Mouse (Mus musculus) heart, adult 2 months (tissue): ENCODE measurements around the gene Csmd2. TPM values are rescaled to one million over a fixed set of nuclear protein-coding genes. Genes with fewer than 3 reads are reported as not detected.

ENCODE experiments used
- DNase-seq, 2 experiments: peaks; one replicate each; pipeline ENCODE4 v3.0.0; 2021
- H3K27ac ChIP-seq: fragments of 200-600 bp; 2 replicates; pipeline ENCODE4 v1.8.1; 2022
- H3K27me3 ChIP-seq: fragments of 200-500 bp; 2 replicates; pipeline ENCODE4 v1.6.1; 2012; ENCODE audit warnings: mild to moderate bottlenecking, low read length, inconsistent platforms, mixed read lengths; ENCODE audit not compliant: control insufficient read depth, insufficient read depth
- H3K36me3 ChIP-seq: fragments of 200-500 bp; 2 replicates; pipeline ENCODE4 v1.6.1; 2012; ENCODE audit warnings: low read length, inconsistent platforms; ENCODE audit not compliant: control insufficient read depth, insufficient read depth
- H3K4me1 ChIP-seq: fragments of 200-500 bp; 2 replicates; pipeline ENCODE4 v1.6.1; 2011; ENCODE audit warnings: low read length; ENCODE audit not compliant: control insufficient read depth, insufficient read depth
- H3K4me3 ChIP-seq: fragments of 200-600 bp; 2 replicates; pipeline ENCODE4 v1.8.1; 2022
- H3K79me2 ChIP-seq: fragments of 200-500 bp; replicated peaks from 2 replicates; pipeline ENCODE4 v1.6.1; 2012; ENCODE audit warnings: mild to moderate bottlenecking, inconsistent platforms, low read length, moderate library complexity, mixed read lengths; ENCODE audit not compliant: control insufficient read depth, insufficient read depth
- H3K9ac ChIP-seq: fragments of 200-500 bp; 2 replicates; pipeline ENCODE4 v1.6.1; 2012; ENCODE audit warnings: low read depth, mild to moderate bottlenecking, control low read depth, inconsistent platforms, low read length, mixed read lengths
- CTCF ChIP-seq: fragments of 200-600 bp; IDR thresholded peaks from 2 replicates; pipeline ENCODE4 v1.8.1; 2022; ENCODE audit warnings: antibody characterized with exemption, mild to moderate bottlenecking, moderate library complexity
- EP300 ChIP-seq: fragments of 200-500 bp; IDR thresholded peaks from 2 replicates; pipeline ENCODE4 v1.6.1; 2011; ENCODE audit warnings: low read depth, low read length, control low read depth; ENCODE audit not compliant: insufficient read depth
- POLR2A ChIP-seq: fragments of 200-500 bp; IDR thresholded peaks from 2 replicates; pipeline ENCODE4 v1.6.1; 2011; ENCODE audit warnings: mild to moderate bottlenecking, low read depth, low read length, control low read depth; ENCODE audit not compliant: insufficient read depth
- WGBS: fragments of 180-500 bp; shearing (Covaris S2); methylation state at CpG from one replicate; pipeline ENCODE4 v1.1.7; 2018; 5-methylcytosine and 5-hydroxymethylcytosine counted together
- intact Hi-C: fragments of 180-260 bp; cut with DNase I; formaldehyde crosslinking; loops from one replicate; pipeline ENCODE4 v1.15.1; 2025
- polyA plus RNA-seq: library from polyadenylated mRNA; depleted of rRNA; stranded (reverse); fragments of >200 nt; gene quantifications from 2 replicates; pipeline ENCODE4 v1.2.3, GENCODE M21; 2012
- total RNA-seq, 2 experiments: library from RNA; stranded (reverse); gene quantifications; 2 replicates each; pipeline ENCODE4 v1.2.3; 2021

Csmd2 gene
- total and polyA plus RNA-seq, 3 experiments, result not detected

DNA sequence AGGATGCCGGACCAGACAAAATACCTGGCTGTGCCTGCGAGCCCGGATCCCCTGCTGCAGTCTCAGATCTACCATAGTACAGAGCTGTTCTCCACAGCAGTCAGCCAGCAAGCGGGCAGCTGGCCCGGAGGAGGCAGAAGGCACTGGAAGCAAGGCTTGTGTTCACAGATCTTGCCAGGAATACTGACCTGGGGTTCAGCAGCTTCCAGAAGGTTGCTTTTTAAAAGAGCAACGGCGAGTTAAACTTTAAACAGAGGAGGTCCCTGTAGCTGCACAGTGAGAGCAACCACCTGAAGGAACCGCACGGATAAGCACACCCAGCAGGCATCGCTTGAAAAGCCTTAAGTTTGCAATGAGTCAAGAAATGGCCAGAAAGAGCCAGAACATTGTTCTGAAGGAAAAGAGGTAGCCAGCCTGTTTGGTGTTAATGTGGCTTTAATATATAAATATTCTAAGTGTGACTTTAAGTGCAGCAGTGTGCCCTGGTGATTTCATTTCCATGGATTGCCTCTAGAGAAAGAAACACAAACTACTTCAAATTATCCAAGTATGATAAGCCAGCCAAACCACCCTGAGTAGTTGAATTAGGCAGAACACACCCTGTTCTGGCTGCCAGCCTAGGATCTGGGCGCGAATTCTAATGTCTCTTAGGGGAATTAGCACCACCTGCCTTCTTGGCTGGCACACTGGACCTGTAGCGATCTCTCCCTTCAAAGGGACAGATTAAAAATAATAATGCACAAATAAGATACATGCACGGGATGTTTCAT, 439.8 kb downstream of the Csmd2 start:
- Histone ChIP-seq H3K9ac (no peak overlapping the region), H3K79me2 (no peaks in the 10 kb centered on the region), H3K27ac (no peak overlapping the region), H3K36me3 (no peaks in the 10 kb centered on the region), H3K4me1 (no peaks in the 10 kb centered on the region), H3K27me3 (no peaks in the 10 kb centered on the region), H3K4me3 (no peak overlapping the region)
- TF ChIP-seq EP300 (no peak), POLR2A (no peak), CTCF (no peak)
- 86% methylated on average over 14 of the region's 14 CpGs for WGBS
- no peak for DNase-seq
- intact Hi-C loops, result no loop called here

DNA sequence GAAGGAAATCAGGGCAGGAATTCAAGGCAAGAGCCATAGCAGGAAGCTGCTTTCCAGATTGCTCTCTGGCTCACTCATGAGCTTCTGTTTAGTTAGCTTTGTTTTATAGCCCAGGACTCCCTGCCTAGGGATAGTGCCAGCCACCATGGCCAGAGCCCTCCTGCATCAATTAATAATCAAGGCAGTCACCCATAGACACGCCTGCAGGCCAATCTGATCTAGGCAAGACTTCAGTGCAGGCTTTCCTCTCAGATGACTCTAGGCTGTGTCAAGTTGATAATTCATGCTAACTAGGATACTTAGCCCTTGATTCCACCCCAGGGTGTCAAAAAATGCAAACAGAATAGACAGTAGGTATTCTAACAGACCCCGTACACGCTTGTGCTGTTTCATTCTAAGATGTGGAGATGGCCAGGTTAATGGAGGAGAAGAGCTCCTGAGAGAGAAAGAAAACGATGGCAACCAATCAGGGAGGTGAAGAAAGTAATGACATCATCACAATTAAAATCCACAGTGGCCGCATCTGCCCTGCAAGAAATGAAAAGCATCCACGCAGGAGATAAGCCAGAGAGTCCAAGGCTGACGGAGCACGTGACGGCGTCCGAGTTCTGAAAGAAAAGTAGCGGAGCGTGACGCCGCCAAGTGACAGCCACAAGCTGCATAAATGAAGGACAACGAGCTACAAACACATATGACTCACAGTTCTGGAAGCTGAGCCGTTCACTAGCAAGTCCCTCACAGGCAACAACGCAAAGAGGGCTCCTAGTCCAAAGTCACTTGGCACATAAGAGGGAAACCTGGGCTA, 440.8 kb downstream of the Csmd2 start:
- 34% methylated on average over 18 of the region's 18 CpGs for WGBS
- H3K27ac ChIP-seq, result no peak overlapping the region

DNA sequence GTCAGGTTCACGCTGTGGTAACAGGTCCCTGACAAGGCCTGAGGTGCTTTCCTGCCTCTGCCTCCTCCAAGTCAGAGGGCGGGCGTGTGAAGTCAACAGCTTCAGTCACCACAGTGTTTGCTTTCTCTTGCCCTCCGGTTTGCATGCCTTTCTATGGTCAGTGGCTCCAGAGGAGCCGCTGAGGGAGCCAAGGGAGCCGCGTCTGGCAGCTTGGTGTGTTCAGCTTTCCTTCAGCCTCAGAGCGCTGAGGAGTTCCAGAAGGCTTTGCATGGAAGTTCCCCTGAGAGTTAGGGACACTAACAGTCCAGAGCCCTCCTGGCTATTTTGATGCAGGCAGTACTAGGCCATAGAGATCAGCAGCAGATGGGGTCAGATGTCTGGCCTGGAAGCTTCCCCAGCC, 441.9 kb downstream of the Csmd2 start:
- 75% methylated on average over 8 of the region's 8 CpGs for WGBS
- no peaks in the 10 kb centered on the region for H3K4me1 ChIP-seq

More for the DNA sequence above, 440.8 kb downstream of the Csmd2 start:
- Histone ChIP-seq H3K36me3 (no peaks in the 10 kb centered on the region), H3K79me2 (no peaks in the 10 kb centered on the region), H3K4me1 (no peaks in the 10 kb centered on the region), H3K9ac (no peak overlapping the region), H3K27me3 (no peaks in the 10 kb centered on the region), H3K4me3 (no peak overlapping the region)
- intact Hi-C loops, result no loop called here
- no peak for TF ChIP-seq EP300
- TF ChIP-seq CTCF, result no peak
- TF ChIP-seq POLR2A, result no peak
- peak; percentile 27 to 51 for DNase-seq

DNA sequence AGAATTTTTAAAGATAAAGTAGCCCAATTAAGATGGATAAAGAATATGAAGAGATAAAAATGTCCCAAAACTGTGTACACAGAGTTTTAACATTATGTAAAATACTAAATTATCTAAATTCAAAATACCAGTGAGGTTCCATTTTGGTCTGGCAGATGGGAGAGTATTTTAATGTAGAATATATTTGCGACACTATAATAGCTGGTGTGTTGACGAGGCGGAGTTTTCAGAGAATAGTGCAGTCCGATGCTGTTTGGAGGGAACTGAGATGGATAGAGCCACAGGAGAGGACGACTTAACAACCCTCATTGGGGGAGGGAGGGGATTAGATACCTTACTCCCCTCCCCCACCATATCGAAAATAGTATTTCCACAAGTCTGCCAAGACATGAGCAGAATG, 452.9 kb downstream of the Csmd2 start:
- TF ChIP-seq CTCF, result no peak
- no peaks in the 10 kb centered on the region for H3K4me1 ChIP-seq
- H3K27ac ChIP-seq, result no peak overlapping the region
- 83% methylated on average over 6 of the region's 6 CpGs for WGBS
- H3K9ac ChIP-seq, result no peak overlapping the region
- H3K36me3 ChIP-seq, result no peaks in the 10 kb centered on the region
- no peak for DNase-seq
- intact Hi-C loops, result no loop called here
- no peak overlapping the region for H3K4me3 ChIP-seq
- no peaks in the 10 kb centered on the region for H3K27me3 ChIP-seq
- H3K79me2 ChIP-seq, result no peaks in the 10 kb centered on the region

More for the DNA sequence above, 441.9 kb downstream of the Csmd2 start:
- Histone ChIP-seq H3K4me3 (no peak overlapping the region), H3K9ac (no peak overlapping the region), H3K27me3 (no peaks in the 10 kb centered on the region), H3K27ac (no peak overlapping the region), H3K79me2 (no peaks in the 10 kb centered on the region), H3K36me3 (no peaks in the 10 kb centered on the region)
- peak; percentile 10 to 20 for DNase-seq
- intact Hi-C loops, result no loop called here
- TF ChIP-seq EP300 (no peak), POLR2A (no peak)

- Histone ChIP-seq H3K4me3 (no peak overlapping the region), H3K4me1 (no peaks in the 10 kb centered on the region), H3K36me3 (no peaks in the 10 kb centered on the region), H3K79me2 (no peaks in the 10 kb centered on the region), H3K27ac (no peak overlapping the region), H3K9ac (no peak overlapping the region), H3K27me3 (no peaks in the 10 kb centered on the region)
- WGBS, result 89% methylated on average over 2 of the region's 2 CpGs
- TF ChIP-seq EP300 (no peak), POLR2A (no peak), CTCF (no peak)
- DNase-seq, result no peak
- intact Hi-C loops, result no loop called here
Observed at GRCm38 (mm10) chr4:128441228-128441627, 453.6 kb downstream of the Csmd2 start.

GRCm38 (mm10) chr4:128442791-128443190, 455.1 kb downstream of the Csmd2 start:
- no peaks in the 10 kb centered on the region for H3K27me3 ChIP-seq
- H3K4me1 ChIP-seq, result no peaks in the 10 kb centered on the region
- WGBS, result 62% methylated on average over 8 of the region's 8 CpGs
- H3K4me3 ChIP-seq, result no peak overlapping the region
- no peaks in the 10 kb centered on the region for H3K79me2 ChIP-seq
- no peaks in the 10 kb centered on the region for H3K36me3 ChIP-seq
- intact Hi-C loops, result no loop called here
- no peak for TF ChIP-seq EP300
- TF ChIP-seq POLR2A, result no peak
- no peak for TF ChIP-seq CTCF
- H3K9ac ChIP-seq, result no peak overlapping the region
- no peak overlapping the region for H3K27ac ChIP-seq
- no peak for DNase-seq
